Mouse (Mus musculus): ENCODE measurements around the gene Ctdnep1.

Ctdnep1 gene

DNA sequence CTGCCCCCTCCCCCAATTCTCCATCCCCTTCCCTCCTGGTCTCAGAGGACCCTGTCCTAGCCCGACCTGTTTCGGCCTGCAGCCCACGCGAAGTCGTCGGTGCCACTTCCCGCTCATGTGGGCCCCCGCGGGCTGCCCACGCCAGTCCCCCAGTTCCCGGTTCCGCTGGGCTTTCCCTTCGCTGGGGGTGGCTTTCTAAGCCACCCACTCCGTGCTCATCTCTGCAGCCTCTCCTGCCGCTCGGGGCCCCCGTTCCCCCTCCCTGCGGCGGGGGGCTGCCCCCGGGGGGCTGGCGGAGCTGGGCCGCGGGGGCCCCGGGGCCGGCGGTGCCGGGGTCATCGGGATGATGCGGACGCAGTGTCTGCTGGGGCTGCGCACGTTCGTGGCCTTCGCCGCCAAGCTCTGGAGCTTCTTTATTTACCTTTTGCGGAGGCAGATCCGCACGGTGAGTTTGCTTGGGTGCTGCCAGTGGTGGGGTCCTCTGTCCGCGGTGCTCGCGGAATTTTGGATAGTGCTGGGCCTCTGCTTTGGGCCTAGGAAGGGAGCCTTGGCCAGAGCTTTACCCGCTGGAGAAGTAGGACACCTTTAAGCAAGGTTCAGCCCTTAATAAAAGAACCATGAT, at the start of gene Ctdnep1:
Ctdnep1 (plus strand) TSS at position 16 of the 622 bp plus-strand sequence.
- no peak for DNase-seq (ENCODE audit: low read depth, low spot score)

DNA sequence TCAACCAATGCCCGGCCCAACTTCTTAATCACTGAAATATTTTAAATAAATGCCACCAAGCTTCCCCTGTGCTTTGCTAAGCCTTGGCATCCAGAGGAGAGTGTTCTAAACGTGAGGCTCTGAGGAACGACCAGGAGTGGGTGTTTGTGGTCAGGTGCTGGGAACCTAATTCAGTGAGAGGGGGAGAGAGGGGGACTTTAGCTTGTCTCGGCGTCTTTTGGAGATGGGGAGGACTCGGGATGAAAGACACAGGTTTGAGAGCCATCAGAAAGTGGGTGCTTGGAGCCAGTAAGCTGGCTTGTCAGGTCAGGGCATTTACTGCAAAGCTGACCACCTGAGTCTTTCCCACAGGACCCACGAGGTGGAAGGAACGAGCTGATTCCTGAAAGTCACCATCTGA, 49.2 kb upstream of the Ctdnep1 start:
- no peak for DNase-seq (ENCODE audit: low read depth, low spot score)

DNA sequence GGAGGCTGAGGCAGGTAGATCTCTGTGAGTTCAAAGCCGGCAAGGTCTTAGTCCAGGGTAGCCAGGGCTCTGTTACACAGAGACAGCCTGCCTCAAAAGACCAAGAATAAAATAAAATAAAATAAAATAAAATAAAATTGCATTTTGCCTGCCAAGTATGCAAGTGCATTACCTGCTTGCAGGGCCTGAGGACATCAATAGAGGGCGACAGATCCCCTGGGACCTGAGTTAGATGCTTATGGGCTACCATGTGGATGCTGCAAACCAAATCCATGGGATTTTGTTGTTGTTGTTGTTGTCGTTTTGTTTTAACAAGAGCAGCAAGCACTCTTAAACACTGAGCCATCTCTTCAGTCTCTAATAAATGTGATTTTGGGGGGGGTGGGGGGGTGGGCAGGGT, 48.7 kb upstream of the Ctdnep1 start:
- no peak for DNase-seq (ENCODE audit: low read depth, low spot score)

DNA sequence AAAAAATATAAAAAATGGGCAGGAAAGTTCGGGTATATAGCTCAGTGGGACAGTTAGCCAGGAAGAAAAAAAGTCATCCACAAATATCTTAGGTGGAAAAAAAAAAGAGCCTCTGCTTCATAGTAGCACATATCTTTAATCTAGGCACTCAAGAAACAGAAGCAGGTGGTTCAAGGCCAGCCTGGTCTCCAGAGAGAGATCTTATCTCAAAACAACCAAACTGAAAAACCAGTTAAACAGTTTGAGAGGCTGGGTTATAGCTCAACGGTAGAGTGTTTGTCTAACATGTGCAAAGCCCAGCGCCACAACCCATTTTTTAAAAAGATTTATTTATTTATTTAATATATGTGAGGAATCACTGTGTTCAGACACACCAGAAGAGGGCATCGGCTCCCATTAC, 47.9 kb upstream of the Ctdnep1 start:
- DNase-seq (ENCODE audit: low read depth, low spot score): no peak

DNA sequence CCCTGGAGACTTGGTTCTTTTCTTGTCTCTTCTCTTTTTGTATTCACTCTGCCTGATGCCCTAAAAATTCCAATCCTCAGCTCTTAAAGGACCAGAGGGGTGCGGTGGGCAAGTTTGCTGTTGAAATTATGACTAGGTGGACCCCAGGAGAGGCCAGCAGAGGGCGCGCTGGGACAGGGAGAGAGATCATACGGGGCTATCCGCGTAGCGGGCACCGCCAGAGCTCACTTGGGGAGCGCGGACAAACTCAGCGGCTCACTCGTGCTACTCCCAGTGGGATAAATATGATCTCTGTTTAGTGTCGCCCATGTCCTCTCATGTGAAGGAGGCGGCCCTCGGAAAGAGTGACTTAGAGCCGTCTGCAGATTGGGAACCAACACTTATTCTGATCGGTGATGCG, 46.8 kb upstream of the Ctdnep1 start:
- DNase-seq (ENCODE audit: low read depth, low spot score): peak; percentile 89

DNA sequence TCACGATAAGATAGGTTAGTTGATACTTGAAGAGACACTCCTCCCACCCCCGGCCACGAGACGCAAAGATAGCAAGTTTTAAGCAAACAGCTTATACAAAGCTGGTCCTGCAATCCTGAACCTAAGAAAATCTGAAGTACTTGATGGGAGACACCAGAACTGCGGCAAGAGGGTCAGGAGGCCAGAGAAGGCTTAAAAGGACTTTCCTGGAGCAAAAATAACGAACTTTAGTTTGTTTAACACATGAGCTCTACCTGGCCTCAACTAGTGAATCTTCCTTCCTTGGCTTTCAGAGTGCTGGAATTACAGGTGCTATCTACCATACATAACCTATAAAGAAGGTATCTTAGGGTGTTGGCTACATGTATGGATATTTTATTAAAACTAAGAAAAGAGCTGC, 46.3 kb upstream of the Ctdnep1 start:
- DNase-seq (ENCODE audit: low read depth, low spot score): no peak

DNA sequence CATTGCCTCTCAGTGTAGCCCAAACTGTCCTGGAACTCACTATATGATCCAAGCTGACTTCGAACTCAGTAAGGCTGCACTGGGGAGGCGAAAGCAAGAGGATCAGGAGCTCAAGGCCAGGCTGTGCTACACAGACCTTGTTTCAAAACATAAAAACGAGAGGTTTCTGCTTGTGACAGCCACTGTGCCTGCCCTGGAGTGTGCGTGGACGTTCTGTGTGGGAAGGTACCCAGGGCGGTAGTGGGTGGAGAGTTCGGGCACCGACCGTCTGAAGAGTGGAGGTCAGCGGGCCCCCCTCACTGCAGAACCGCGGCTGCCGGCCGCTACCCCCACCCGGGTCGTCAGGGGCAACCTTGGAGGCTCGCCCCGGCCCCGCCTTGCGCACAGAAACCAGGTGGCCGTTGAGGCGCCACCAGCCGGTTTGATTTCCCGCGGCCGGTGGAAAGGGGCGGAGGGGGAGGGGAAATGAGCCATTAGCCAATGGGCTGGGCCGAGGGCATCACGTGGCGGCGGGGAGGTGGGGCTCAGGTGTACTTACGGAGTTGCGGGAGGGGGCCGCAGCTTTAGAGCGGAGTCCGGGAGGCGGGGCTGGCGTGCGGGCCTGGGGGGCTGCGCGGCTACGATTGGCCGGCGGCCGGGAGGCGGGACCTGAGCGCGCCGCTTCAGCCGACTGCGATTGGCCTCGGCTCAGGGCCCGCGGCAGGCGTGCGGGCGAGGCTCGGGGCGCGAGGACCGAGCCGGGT, 45.6 kb upstream of the Ctdnep1 start, which contains the start of gene Ybx2:
Ybx2 (plus strand) TSS at position 660 of the 743 bp plus-strand sequence.
- peak; percentile 94 for DNase-seq (ENCODE audit: low read depth, low spot score)

DNA sequence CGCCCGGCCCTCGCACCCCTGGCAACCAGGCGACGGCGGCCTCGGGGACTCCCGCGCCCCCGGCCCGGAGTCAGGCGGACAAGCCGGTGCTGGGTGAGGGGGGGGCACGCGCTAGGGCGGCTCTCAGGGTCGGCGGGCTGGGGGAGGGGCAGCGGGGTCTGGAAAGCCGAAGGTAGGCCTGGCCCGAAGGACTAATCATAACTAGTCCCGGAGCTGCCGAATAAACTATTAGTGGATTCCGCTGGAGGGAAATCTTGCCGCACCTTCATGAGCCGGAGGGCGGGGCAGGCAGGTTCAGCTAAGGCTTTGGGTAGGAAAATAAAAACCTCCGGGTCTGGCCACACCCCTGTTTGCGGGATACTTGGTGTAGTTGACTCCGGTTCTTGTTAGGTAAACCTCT, 44.8 kb upstream of the Ctdnep1 start:
- DNase-seq (ENCODE audit: low read depth, low spot score): no peak

DNA sequence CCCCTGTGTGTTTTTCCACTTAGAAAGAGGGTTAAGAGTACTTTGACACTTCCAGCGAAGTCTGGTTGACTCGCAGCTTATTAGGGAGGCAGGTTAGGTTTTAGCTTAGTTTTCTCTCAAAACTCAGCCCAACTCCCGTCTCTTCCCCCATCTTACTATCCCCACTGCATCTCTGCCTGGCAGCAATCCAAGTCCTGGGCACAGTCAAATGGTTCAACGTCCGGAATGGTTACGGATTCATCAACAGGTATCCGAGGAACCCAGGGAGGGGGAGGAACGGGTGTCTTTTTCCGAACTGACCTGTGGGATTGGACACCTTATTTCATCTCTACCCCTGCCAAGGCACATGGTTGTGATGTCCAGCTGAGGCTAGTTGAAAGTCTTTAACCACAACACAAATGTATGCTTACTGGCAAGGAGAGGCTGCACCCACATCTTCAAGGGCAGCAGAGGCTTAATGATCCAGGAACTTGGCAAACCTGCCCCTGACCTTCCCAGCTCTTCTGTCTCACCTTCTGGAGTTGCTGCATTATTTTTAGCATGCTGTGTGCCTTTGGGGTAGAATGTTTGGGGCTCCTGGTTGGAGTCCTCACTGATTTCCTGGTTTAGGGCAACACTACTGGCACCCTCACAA, 44.1 kb upstream of the Ctdnep1 start:
- DNase-seq (ENCODE audit: low read depth, low spot score): no peak

DNA sequence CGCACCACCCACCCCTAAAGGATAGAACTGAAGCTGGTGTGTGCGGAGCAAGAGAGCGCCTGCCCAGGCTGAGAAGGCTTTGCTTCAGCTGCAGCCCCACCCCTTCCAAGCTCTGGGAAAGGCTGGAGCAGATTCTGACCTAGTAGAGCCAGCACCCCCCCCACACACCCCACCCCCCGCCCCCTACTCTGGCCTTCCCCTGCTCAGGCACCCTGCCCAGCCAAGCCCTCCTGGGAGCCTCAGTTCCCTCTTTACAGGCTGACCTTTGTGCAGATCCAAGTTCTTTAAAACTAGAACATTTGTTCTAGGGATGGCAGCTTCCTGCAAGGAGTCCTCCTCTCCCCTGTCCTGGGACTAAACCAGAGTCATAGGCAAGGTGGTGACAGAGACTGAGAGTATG, 43.6 kb upstream of the Ctdnep1 start:
- DNase-seq (ENCODE audit: low read depth, low spot score): no peak

DNA sequence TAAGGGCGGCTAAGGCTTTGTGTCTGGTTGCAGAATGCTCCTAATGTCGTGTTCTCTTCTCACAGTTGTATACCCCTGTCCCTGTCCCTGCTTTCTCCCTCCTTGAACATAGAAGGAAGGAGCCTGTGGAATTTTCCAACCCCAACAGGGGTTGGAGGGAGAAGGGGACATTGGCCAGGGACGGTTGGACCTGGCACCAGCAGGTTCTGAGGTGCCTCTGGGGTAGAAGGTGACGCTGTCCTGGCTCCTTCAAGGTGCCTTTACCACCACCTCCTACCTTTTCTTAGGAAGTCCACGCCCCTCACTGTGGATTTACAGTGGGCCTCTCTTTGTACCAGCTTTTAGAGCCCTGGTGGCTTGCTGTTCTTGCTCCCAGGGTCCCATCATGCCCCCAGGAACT, 43.1 kb upstream of the Ctdnep1 start:
- no peak for DNase-seq (ENCODE audit: low read depth, low spot score)

DNA sequence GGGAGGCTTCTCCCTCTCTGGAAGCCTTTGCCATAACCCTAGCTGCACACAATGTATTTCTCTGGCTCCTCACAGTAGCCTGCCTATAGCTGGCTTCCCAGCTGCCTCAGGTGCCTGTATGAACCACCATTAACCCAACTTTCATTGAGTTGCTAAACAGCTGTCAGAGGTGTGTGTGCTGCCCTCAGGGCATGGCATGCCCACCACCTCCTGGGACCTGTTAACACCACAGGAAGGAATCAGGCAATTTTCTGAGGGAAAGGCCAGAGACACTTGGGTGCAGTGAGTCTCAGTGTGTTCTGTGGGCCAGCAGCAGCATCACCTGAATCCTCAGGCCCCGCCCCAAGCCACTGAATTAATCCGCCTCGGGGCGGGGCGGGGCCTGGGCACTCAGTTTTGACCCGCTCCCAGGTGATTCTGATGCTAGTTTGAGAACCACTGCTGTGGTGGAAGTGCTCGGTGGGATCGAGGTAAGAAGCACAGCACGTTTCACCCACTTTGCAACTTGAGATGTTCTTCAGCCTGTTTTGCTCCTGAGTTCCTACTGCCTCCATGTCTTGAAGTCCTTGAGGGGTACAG, 42.5 kb upstream of the Ctdnep1 start:
- DNase-seq (ENCODE audit: low read depth, low spot score): no peak

DNA sequence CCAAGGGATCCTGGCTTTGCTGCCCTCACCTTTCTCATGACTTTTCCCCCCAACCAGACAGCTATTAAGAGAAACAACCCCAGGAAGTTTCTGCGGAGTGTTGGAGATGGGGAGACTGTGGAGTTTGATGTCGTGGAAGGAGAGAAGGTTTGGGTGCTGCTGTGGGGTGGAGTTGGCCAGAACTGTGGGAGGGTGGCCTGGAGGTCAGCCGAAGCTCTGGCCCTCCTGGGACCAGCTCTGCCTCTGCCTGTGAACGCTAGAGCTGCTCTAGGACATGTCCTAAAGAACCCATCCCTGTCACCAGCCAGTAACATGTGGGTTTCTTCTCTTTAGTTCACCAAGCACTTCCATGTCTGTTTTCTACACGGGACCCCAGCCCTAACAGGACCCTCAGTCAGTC, 41.8 kb upstream of the Ctdnep1 start:
- DNase-seq (ENCODE audit: low read depth, low spot score): no peak

DNA sequence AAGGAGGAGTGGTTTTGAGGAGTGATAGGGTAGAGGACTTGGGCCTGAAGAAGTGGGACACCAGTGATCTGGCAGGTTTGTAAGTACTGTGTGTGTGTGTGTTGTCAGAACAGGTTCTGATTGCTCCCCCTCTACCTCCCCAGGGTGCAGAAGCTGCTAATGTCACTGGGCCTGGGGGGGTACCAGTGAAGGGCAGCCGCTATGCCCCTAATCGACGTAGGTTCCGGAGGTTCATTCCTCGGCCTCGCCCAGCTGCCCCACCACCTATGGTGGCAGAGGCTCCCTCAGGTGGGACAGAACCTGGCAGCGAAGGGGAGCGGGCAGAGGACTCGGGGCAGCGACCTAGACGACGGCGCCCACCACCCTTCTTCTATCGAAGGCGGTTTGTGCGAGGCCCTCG, 41.2 kb upstream of the Ctdnep1 start:
- DNase-seq (ENCODE audit: low read depth, low spot score): no peak

DNA sequence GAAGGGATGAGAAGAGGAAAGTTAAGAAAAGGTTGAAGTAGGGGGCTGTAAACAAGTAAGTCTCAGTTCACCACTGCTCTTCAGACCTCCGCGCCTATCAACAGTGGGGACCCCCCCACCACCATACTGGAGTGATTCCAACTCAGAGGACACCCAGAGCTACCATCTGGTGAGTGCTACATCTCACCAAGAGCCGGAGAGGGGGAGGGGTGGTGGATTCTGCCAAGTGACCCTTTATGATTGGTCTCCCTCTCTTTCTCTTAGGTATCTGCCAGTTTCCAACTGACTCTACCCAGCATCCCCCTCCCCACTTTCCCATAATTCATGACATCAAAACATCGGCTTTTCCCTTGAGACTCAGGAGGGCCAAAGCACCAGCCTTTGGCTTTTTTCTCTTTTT, 40.0 kb upstream of the Ctdnep1 start:
- DNase-seq (ENCODE audit: low read depth, low spot score): no peak

DNA sequence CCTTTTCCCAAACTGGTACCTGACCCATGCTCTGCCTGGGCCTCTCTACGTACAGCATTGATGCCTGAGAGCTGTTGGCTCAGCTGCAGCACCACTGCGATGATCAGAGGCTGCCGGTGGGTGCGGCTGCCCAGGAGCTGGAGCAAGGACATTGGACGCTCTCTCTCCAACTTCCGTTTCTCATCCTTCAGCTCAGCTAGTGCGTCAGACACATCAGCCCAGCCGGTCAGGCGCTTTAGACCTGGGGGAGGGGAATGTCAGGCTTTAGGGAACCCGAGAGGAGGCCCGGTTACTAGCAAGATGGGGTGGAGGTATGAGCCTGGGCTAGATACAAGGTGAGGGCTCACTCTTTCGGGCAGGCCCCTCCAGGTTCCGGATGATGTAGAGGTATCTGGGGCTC, 35.7 kb upstream of the Ctdnep1 start:
- DNase-seq (ENCODE audit: low read depth, low spot score): no peak

DNA sequence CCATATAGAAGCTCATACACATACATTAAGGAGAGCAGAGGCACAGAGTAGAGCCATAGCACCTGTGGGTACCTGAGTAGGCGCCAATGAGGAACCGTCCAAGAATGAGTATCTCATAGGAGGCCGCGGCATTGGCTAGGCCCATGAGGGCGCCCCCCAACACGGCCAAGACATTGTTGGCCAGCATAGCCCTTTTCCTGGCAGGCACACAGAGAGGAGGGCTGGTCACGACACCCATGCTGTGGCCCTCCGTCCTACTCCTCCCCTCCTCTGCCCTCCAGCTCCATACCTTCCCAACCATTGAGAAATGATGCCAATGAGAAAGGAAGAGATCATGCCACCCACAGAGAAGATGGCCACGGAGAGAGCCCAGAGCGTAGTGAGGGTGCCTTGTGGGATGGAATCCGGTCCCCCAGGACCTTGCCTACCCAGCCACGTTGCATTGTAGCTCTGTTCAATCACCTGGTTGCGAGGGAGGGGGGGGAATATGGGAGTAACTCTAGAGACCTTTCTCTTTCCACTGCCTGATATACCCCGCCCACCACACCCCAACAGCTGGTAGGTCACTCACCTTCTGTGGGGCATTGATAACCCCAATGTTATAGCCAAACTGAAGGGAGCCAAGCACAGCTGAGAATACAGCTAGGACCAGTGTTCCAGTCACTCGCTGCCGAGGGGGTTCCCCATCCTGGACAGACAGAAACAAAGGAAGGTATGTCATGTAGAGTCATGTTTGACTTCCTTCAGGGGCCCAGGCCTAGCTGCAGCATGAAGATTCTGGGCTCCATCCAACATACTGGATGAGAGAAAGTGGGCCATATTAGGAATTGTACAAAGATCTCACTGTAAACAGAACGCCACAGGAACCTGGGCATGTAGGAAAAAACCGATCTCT, 34.7 kb upstream of the Ctdnep1 start:
- DNase-seq (ENCODE audit: low read depth, low spot score): no peak

DNA sequence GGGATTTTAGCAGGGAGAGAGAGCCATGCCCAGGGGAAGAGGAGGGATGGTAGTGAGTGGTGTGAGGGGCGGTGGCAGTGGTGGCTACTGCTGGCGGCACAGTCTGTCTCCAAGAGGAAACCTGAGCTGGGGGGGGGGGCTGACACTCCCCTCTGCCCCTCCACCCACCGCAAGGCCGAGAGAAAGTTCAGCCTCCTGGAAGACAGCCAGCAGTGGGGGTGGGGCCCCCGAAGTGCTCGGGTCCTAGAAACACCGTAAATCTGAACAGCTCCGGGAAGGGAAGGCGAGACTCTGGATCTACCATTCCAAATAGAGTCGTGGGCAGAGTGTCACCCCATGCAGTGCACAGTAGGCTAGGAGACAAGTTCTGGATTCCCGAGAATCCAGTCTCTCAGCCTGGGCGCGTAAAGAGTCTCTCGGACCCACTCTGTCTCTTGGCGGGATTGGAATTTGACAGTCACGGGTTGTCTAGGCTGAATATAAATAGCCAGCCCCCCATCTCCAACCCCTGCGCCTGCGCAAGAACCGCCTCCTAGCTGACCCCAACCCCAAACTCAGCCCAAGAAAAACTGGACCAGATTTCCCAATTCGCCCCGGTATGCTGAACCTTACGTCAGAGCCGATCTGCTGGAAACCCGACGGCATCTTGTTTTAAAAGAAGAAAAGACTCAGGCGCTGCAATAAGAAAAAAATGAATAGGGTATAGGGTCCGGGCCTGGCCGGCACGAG, 33.5 kb upstream of the Ctdnep1 start:
- DNase-seq (ENCODE audit: low read depth, low spot score): no peak

DNA sequence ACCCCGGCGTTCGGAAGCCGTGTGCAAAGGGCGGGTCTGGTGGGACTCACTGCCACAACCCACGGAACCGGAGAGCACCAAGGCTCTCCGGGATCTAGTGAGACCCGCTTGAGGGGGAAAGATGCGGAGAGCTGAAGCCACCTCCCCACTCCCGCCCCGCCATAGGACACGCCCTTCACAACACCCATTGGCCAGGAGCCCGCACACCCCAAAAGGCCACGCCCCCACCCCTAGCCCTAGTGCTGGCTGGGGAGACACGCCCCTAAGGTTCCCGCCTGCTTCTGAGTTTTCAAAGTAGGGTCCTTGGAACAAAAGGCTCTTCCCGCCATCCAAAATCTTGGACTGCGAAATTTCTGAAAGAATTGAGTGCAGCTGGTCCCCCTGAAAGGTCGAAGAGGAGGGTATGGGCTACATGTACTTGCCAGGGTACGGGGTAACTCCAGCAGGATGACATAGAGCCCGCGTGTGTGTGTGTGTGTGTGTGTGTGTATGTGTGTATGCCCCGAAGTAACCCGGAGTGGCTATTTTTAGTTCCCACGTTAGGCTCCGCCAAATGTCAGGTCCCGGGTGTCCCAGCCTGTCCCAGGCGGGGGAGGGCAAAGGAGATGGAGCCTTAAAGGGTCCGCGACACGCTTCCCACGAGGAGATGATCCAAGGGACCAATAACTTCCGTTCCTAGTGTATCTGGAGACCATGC, 32.7 kb upstream of the Ctdnep1 start, which contains the start of gene Slc2a4:
Slc2a4 (minus strand) TSS at position 123 of the 697 bp plus-strand sequence.
- peak; percentile 91 for DNase-seq (ENCODE audit: low read depth, low spot score)

DNA sequence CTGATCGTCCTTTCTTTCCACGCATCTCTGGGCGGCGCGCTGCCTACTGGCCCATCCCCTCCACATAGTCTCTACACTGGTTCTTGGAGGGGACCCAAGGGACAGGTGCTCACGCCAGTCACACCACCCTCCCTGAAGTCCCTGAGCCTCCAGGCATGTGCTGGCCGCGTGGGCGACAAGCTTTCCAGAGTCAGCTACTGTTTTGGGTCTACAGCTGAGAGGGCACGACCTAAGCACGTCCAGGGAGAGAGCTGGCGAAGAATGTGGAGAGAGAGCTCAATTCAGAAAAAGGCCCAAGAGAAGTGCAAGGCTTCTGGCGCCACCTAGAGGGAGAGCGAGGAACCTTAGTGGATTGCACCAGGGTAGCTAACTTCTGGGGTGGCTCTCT, 32.2 kb upstream of the Ctdnep1 start:
- DNase-seq (ENCODE audit: low read depth, low spot score): peak; percentile 84

Measured in WW6 (cell line).